In the genomic region with DNA sequence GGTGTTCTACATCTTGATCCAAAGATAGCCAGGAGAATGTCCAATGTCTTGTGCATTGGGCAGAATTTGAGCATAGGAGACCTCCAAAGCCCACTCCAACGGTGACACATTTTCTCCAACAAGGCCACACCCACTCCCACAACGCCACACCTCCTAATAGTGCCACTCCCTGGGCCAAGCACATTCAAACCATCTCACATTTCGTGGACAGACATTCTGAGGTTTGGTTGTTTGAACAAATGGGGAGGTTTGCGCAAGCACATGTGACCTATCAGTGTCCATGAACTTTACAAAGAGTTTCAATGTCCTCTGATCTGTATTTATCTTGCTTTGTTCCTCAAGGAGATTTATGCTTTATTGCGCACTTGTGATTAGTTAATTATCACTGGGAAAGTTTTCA, we compare ENCODE assay signal across 23 mouse cellular contexts.
DNase-seq lines count a peak whose midpoint lies in the region; ATAC-seq and TF ChIP-seq lines count a peak whose summit lies in the region.
"Had no signal": no experiment of that assay in that cellular context is flagged by ENCODE, and none has a peak within 500 bp of the region (broad histone marks: within the 10 kb centered on the region; RNA-seq: fewer than 3 reads in every experiment).

No protein-coding gene starts in this region.

- TF ChIP-seq CTCF in kidney, postnatal 0 days (IDR thresholded peaks at IDR 0.05; ENCODE audit: low read depth), result no peak
- TF ChIP-seq CTCF in C2C12 (IDR thresholded peaks at IDR 0.05; ENCODE audit: control insufficient read depth, insufficient read depth, insufficient read length), result no peak

- H3K79me2 ChIP-seq in C2C12 (ENCODE audit: control insufficient read depth, insufficient read depth), result no peaks in the 10 kb centered on the region

- H3K9me3 ChIP-seq in kidney, postnatal 0 days (replicated peaks; ENCODE audit: low read length), result no peaks in the 10 kb centered on the region
- no peaks in the 10 kb centered on the region for H3K9me3 ChIP-seq in ES-E14 (ENCODE audit: control insufficient read depth, insufficient read depth, low read depth, low read length)
- no peaks in the 10 kb centered on the region for H3K9me3 ChIP-seq in intestine, embryonic 16.5 days (ENCODE audit: control insufficient read depth, low read length)
- H3K9me3 ChIP-seq: heart, embryonic 15.5 days; hindbrain, embryonic 13.5 days; liver, embryonic 13.5 days; midbrain, embryonic 15.5 days; neural tube, embryonic 13.5 days; stomach, embryonic 15.5 days had no signal

- H3K79me3 ChIP-seq in C2C12 (ENCODE audit: low read depth), result no peaks in the 10 kb centered on the region

- no peak overlapping the region for H3K4me3 ChIP-seq in kidney, postnatal 0 days (replicated peaks; ENCODE audit: low read depth, low read length)
- H3K4me3 ChIP-seq in C2C12 (ENCODE audit: insufficient read depth, poor library complexity, severe bottlenecking), result no peak overlapping the region
- no peak overlapping the region for H3K4me3 ChIP-seq in ES-E14 (ENCODE audit: insufficient read depth in 1 of 2, low read depth in 1 of 2, low read length in 2 of 2, poor library complexity in 1 of 2, severe bottlenecking in 1 of 2)
- H3K4me3 ChIP-seq in intestine, embryonic 16.5 days (ENCODE audit: low read length), result no peak overlapping the region
- H3K4me3 ChIP-seq: heart, embryonic 15.5 days; hindbrain, embryonic 13.5 days; layer of hippocampus, adult 2 months; liver, embryonic 13.5 days; lung, embryonic 15.5 days; midbrain, embryonic 15.5 days; neural tube, embryonic 13.5 days; stomach, embryonic 15.5 days had no signal

- no peak overlapping the region for H3K9ac ChIP-seq in kidney, postnatal 0 days (ENCODE audit: low read depth, low read length)
- no peak overlapping the region for H3K9ac ChIP-seq in ES-E14 (ENCODE audit: insufficient read depth, low read depth, low read length, poor library complexity, severe bottlenecking)
- no peak overlapping the region for H3K9ac ChIP-seq in intestine, embryonic 16.5 days (ENCODE audit: low read depth, low read length)
- H3K9ac ChIP-seq: forebrain, postnatal 0 days; heart, embryonic 15.5 days; hindbrain, embryonic 13.5 days; liver, embryonic 13.5 days; lung, embryonic 15.5 days; midbrain, embryonic 15.5 days; neural tube, embryonic 13.5 days; stomach, embryonic 15.5 days had no signal

- ATAC-seq in kidney, postnatal 0 days (replicated peaks; ENCODE audit: low FRiP score, low read depth), result no peak; the same call in 1 of the 2 replicates
- ATAC-seq in intestine, embryonic 16.5 days, result peak; percentile 42; the same call in 1 of the 2 replicates
- ATAC-seq in granulocyte monocyte progenitor cell, adult 5-6 weeks (replicated peaks; ENCODE audit: poor library complexity, severe bottlenecking), result no peak
- ATAC-seq: forebrain, postnatal 0 days; inflammation-experienced regulatory T-cells, adult 6 months had no signal

- H3K36me3 ChIP-seq in kidney, postnatal 0 days (ENCODE audit: insufficient read depth, low read length), result no peaks in the 10 kb centered on the region
- no peaks in the 10 kb centered on the region for H3K36me3 ChIP-seq in C2C12 (ENCODE audit: control insufficient read depth, insufficient read depth)
- H3K36me3 ChIP-seq in ES-E14 (ENCODE audit: control insufficient read depth, insufficient read depth, low read length, poor library complexity, severe bottlenecking), result no peaks in the 10 kb centered on the region
- H3K36me3 ChIP-seq in intestine, embryonic 16.5 days (ENCODE audit: control insufficient read depth, insufficient read depth, low read length), result no peaks in the 10 kb centered on the region
- H3K36me3 ChIP-seq: heart, embryonic 15.5 days; hindbrain, embryonic 13.5 days; liver, embryonic 13.5 days; lung, embryonic 15.5 days; midbrain, embryonic 15.5 days; neural tube, embryonic 13.5 days; stomach, embryonic 15.5 days had no signal

- H3K27ac ChIP-seq in kidney, postnatal 0 days, result no peak overlapping the region; the same call in 1 of the 2 replicates
- H3K27ac ChIP-seq in ES-E14 (ENCODE audit: insufficient read depth, low read depth, low read length, poor library complexity, severe bottlenecking), result peak overlapping the region; percentile 65; the same call in 1 of the 2 replicates
- H3K27ac ChIP-seq in intestine, embryonic 16.5 days (ENCODE audit: low read length), result no peak overlapping the region
- H3K27ac ChIP-seq: heart, embryonic 15.5 days; hindbrain, embryonic 13.5 days; layer of hippocampus, adult 2 months; liver, embryonic 13.5 days; lung, embryonic 15.5 days; midbrain, embryonic 15.5 days had no signal

- no peaks in the 10 kb centered on the region for H3K4me1 ChIP-seq in kidney, postnatal 0 days (replicated peaks; ENCODE audit: insufficient read depth, low read length)
- H3K4me1 ChIP-seq in ES-E14 (ENCODE audit: control insufficient read depth in 2 of 2, insufficient read depth in 2 of 2, low read length in 2 of 2, poor library complexity in 1 of 2), result peaks cover 4 to 9% of the 10 kb centered on the region in 2 experiments; a peak in 3 of 4 replicates
- H3K4me1 ChIP-seq in intestine, embryonic 16.5 days (ENCODE audit: control insufficient read depth, insufficient read depth, low read length), result 0 out of 2 replicates have a peak, but pooled peaks cover 5% of the 10 kb centered on the region
- H3K4me1 ChIP-seq: heart, embryonic 15.5 days; liver, embryonic 13.5 days; lung, embryonic 15.5 days; midbrain, embryonic 15.5 days; stomach, embryonic 15.5 days had no signal

- H3K27me3 ChIP-seq in kidney, postnatal 0 days (ENCODE audit: insufficient read depth, low read length), result no peaks in the 10 kb centered on the region
- H3K27me3 ChIP-seq in C2C12 (ENCODE audit: control insufficient read depth, insufficient read depth, insufficient read length), result no peaks in the 10 kb centered on the region
- no peaks in the 10 kb centered on the region for H3K27me3 ChIP-seq in intestine, embryonic 16.5 days (replicated peaks; ENCODE audit: control insufficient read depth, insufficient read depth, low read length)
- H3K27me3 ChIP-seq: heart, embryonic 15.5 days; liver, embryonic 13.5 days; lung, embryonic 15.5 days; midbrain, embryonic 15.5 days; stomach, embryonic 15.5 days had no signal

- in situ Hi-C loops in ES-E14 (cut with MboI; ENCODE audit: low sequenced_read_pairs in 2 of 2, unreplicated experiment in 2 of 2), result no loop called here

- no peak overlapping the region for H3K4me2 ChIP-seq in kidney, postnatal 0 days (ENCODE audit: low read length)
- no peak overlapping the region for H3K4me2 ChIP-seq in intestine, embryonic 16.5 days (ENCODE audit: low read depth, low read length)
- H3K4me2 ChIP-seq: heart, embryonic 15.5 days; hindbrain, embryonic 13.5 days; liver, embryonic 13.5 days; lung, embryonic 15.5 days; midbrain, embryonic 15.5 days; neural tube, embryonic 13.5 days; stomach, embryonic 15.5 days had no signal

- WGBS in kidney, postnatal 0 days, result 68% methylated on average over 5 of the region's 5 CpGs
- WGBS in intestine, embryonic 16.5 days, result 77% methylated on average over 5 of the region's 5 CpGs

- H3ac ChIP-seq in C2C12 (ENCODE audit: control insufficient read depth, insufficient read length, low read depth), result no peak overlapping the region

- peak; percentile 18 for DNase-seq in kidney, postnatal 0 days (ENCODE audit: low spot score)
- no peak for DNase-seq in kidney, postnatal 4 days
- DNase-seq in ES-E14 (ENCODE audit: low read depth, low spot score), result peak; percentile 68
- no peak for DNase-seq in lung, postnatal 14 days
- DNase-seq: B cell, adult 2 months; cerebellum, adult 11-12 months; cerebellum, postnatal 10 days; forebrain, postnatal 0 days; gastrocnemius, postnatal 25 days; heart, postnatal 36 days; liver, embryonic 13.5 days; lung, postnatal 4 days had no signal

TF ChIP-seq in C2C12, 6 proteins besides CTCF, POLR2A, EP300 and RAD21:
- TF ChIP-seq FOSL1 (IDR thresholded peaks at IDR 0.05; ENCODE audit: insufficient read depth, low read length, poor library complexity, severe bottlenecking) (no peak), CEBPB (IDR thresholded peaks at IDR 0.05; ENCODE audit: low read depth) (peak; percentile 64)

TF ChIP-seq in ES-E14, 5 proteins besides CTCF, POLR2A, EP300 and RAD21:
- TF ChIP-seq ZC3H11A (IDR thresholded peaks at IDR 0.05; ENCODE audit: borderline replicate concordance, low read depth, low read length) (no peak), CHD2 (IDR thresholded peaks at IDR 0.05; ENCODE audit: low read depth, low read length) (0 out of 2 replicates have a peak, but pooled peaks have one; percentile 56), ZNF384 (IDR thresholded peaks at IDR 0.05; ENCODE audit: low read depth, low read length) (no peak)

Comparison
In these comparisons a context has a peak if more than half of its experiments do, and no peak if none do; other contexts are left out.
1. DNase-seq: peak in kidney, postnatal 0 days (single experiment) and ES-E14 (single experiment); none in kidney, postnatal 4 days (0 of 2) and lung, postnatal 14 days (single experiment).